9 mouse cellular contexts compared by ENCODE assay signal in genomic region chr17:15830171-15830765, GRCm38 (mm10). TPM values are rescaled to one million over a fixed set of nuclear protein-coding genes. Genes with fewer than 3 reads are reported as not detected.
DNase-seq lines count a peak whose midpoint lies in the region; ATAC-seq lines count a peak whose summit lies in the region.
"Had no signal": no experiment of that assay in that cellular context is flagged by ENCODE, and none has a peak within 500 bp of the region (broad histone marks: within the 10 kb centered on the region; RNA-seq: fewer than 3 reads in every experiment).

No protein-coding gene starts in this region.

- H3K36me3 ChIP-seq in limb, embryonic 13.5 days = no peaks in the 10 kb centered on the region

- peaks cover 25% of the 10 kb centered on the region for H3K4me1 ChIP-seq in limb, embryonic 13.5 days

- ATAC-seq in limb, embryonic 13.5 days (ENCODE audit: low FRiP score, low read depth) = peak; percentile 0; the same call in 1 of the 2 replicates

- under 1% methylated on average over 32 of the region's 34 CpGs for WGBS in limb, embryonic 13.5 days

- H3K4me2 ChIP-seq in limb, embryonic 13.5 days (replicated peaks) = peak overlapping the region; percentile 84

- H3K9ac ChIP-seq in limb, embryonic 13.5 days = peak overlapping the region; percentile 74

- peak overlapping the region; percentile 91 for H3K27ac ChIP-seq in limb, embryonic 13.5 days

- no peaks in the 10 kb centered on the region for H3K9me3 ChIP-seq in limb, embryonic 13.5 days

- peak; percentile 32 for DNase-seq in gastrocnemius, postnatal 25 days
- DNase-seq in gastrocnemius, postnatal 10 days = no peak
- peak; percentile 66 for DNase-seq in embryo, embryonic 9.5 days (ENCODE audit: extremely low spot score)
- peak; percentile 16 for DNase-seq in heart, postnatal 25 days (ENCODE audit: low spot score)
- DNase-seq in retina, embryonic 14.5 days (ENCODE audit: low spot score) = peak; percentile 53
- DNase-seq in right cerebral cortex, adult 18-20 months = no peak
- no peak for DNase-seq in spleen, postnatal 36 days (ENCODE audit: low spot score in 2 of 2)

- H3K4me3 ChIP-seq in limb, embryonic 13.5 days = peak overlapping the region; percentile 61

- intact Hi-C loops in heart, postnatal 25 days (cut with DNase I) = loop anchor here (2.0 kb wide), 1 partner anchor 25 kb away; no protein-coding TSS in a partner anchor

- H3K27me3 ChIP-seq in limb, embryonic 13.5 days = peaks cover 19% of the 10 kb centered on the region
- H3K27me3 ChIP-seq: CH12.LX had no signal

RNA-seq across cellular contexts. Expression of gene Rgmb, which starts 0.6 kb away (rescaled TPM):
- 10 to 100 TPM; 34.9 to 37.6 TPM for total RNA-seq in gastrocnemius, postnatal 25 days (2021)
- total RNA-seq in gastrocnemius, postnatal 10 days (2021) = 10 to 100 TPM; 52.1 to 62.3 TPM
- 10 to 100 TPM; 21.4 to 30.0 TPM for total RNA-seq in heart, postnatal 25 days (2021)
- 20.0 and 20.2 TPM in 2 replicates for polyA plus RNA-seq in limb, embryonic 13.5 days (2015; fragmentation: Nextera tagmentation; extraction: Ambion mirVana)

Comparison
In these comparisons a context has a peak if more than half of its experiments do, and no peak if none do; other contexts are left out.
1. DNase-seq: peak in gastrocnemius, postnatal 25 days (single experiment), embryo, embryonic 9.5 days (single experiment), heart, postnatal 25 days (single experiment) and retina, embryonic 14.5 days (single experiment); none in gastrocnemius, postnatal 10 days (single experiment), right cerebral cortex, adult 18-20 months (single experiment) and spleen, postnatal 36 days (0 of 2).